Mouse (Mus musculus): Measurements from ENCODE around the gene Adgrv1.

The Adgrv1 gene

DNA sequence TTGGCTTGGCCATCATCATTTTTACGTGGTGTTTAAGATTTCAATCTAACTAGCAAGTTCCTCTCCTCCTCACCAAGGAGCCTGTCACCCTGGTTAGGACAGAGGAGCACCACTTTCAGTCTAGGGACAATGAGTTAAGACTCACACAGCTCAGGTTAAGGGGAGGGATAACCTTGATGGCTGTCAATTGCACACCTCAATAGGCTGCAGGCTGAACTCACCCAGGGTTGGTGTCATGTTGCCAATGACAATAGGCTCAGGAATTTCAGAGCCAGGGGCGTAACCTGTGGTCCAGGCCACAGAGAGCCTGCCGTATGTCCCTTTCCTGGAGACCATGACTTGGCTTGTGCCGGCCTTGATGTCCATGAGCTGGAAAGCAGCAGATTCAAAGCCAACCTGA, 209.0 kb downstream of the Adgrv1 start:
- DNase-seq (ENCODE audit: low spot score in 2 of 2) = no peak

- no peak for DNase-seq (ENCODE audit: low spot score in 2 of 2)
These were observed 225.0 kb downstream of the Adgrv1 start for GRCm38 (mm10) chr13:81407881-81408460.

DNA sequence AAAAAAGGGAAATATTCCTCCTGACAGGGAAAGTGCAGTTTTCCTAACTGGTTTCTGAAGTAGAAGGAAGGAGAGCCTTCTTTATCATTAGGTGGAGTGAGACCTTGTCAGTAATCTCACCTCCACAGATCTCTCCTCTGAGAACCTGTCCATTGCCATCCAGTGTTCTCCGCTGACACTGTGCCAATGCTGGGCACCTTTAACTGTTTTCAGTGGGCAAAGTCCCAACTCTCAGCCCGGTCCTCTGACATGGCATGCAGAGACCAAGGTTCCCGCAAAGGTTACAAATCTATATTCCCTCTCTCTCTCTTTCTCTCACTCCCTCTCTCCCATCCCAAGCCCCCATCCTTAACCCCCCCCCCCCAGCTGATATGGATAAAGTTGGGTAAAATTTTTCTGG, 230.1 kb downstream of the Adgrv1 start:
- no peak for DNase-seq (ENCODE audit: low spot score in 2 of 2)

GRCm38 (mm10) chr13:81402191-81402590, 230.8 kb downstream of the Adgrv1 start:
- DNase-seq (ENCODE audit: low spot score in 2 of 2) = no peak

GRCm38 (mm10) chr13:81401742-81402141, 231.2 kb downstream of the Adgrv1 start:
- no peak for DNase-seq (ENCODE audit: low spot score in 2 of 2)

GRCm38 (mm10) chr13:81385597-81386362, 247.2 kb downstream of the Adgrv1 start:
- no peak for DNase-seq (ENCODE audit: low spot score in 2 of 2)

DNA sequence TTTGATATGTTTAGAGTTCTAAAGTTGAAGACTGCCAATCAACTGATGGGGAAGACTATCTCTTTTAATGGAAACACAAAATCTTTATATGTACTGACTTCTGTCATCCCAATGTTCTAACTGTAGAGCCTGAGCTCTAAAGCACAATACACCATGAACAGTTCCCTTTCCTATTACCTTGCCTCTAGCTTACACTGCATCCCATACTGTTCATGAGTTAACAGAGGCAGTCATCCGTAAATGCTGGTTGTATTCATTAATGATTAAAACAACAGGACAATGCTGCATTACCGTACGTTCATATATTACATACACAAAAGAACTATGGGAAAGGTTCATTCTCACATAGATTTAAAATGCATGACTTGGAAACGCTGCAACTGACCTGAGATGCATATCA, 251.1 kb downstream of the Adgrv1 start:
- DNase-seq (ENCODE audit: low spot score in 2 of 2) = no peak

DNA sequence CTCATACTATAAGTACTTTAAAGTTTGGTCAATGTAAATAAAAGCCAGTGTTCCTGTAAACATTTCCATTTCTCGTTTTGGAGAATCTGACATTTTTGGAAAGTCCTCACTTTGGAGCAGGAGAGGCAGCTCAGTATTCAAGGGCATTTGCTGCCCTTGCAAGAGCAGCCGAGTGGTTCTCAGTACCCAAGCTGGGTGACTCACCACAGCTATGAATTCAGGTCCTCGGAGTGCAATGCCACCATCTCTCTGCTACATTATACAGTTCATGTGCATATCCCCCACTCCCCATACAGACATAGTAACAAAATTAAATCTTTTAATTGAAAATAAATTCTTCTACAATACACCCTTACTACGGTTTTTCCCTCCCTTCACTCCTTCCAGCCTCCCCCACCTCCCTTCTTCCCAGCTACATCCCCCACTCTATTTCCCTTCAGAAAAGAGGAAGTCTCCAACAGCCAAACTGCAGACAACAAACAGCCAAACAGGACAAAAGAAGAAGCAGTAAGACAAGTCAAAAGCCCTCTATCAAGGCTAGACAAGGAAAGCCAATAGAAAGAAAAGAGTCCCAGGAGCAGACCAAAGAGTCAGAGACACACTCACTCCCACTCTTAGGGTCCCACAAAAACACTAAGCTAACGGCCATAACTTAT, 262.0 kb downstream of the Adgrv1 start:
- no peak for DNase-seq (ENCODE audit: low spot score in 2 of 2)

DNA sequence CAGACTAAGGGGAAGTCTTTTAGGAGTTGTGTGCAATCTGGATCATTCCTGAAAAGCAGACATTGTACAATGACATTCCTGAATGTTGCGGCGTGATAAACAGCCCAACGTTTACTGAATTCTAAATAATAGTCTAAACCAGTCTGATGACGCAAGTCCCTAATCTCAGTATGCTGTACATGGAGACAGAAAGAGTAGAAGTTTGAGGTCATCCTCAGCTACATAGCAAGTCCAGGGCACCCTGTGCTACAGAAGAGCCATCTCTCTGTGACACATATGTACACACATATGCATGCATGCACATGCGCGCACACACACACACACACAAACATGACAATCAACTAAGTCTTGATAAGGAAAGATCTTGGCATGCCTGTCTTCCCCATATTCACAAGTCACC, 262.8 kb downstream of the Adgrv1 start:
- DNase-seq (ENCODE audit: low spot score in 2 of 2) = no peak

GRCm38 (mm10) chr13:81369564-81369963, 263.4 kb downstream of the Adgrv1 start:
- DNase-seq (ENCODE audit: low spot score in 2 of 2) = no peak

- no peak for DNase-seq (ENCODE audit: low spot score in 2 of 2)
These were observed 264.0 kb downstream of the Adgrv1 start for GRCm38 (mm10) chr13:81368987-81369386.

- DNase-seq (ENCODE audit: low spot score in 2 of 2) = no peak
These were observed 265.1 kb downstream of the Adgrv1 start for GRCm38 (mm10) chr13:81367681-81368376.

DNA sequence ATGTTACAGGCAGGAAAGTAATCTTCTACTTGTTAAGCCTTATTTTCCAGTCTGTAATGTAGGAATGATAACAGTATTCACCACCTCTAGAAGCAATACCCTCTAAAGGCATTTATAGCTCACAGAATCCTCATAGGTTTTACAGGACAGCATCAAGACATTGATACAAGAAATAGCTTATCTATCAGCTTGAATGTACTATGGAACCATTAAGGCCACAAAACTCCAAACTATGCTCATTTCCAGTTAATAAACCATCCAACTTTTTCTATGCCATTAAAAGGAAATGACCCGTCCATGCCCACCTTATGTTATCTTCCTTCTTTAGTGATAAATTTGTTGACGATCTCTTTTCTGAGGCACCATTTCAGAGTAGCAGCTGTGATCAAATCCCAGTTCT, 272.6 kb downstream of the Adgrv1 start:
- no peak for DNase-seq (ENCODE audit: low spot score in 2 of 2)

- no peak for DNase-seq (ENCODE audit: low spot score in 2 of 2)
These were observed 274.2 kb downstream of the Adgrv1 start for GRCm38 (mm10) chr13:81358766-81359165.

GRCm38 (mm10) chr13:81358365-81358764, 274.6 kb downstream of the Adgrv1 start:
- DNase-seq (ENCODE audit: low spot score in 2 of 2) = no peak

- no peak for DNase-seq (ENCODE audit: low spot score in 2 of 2)
These were observed 275.7 kb downstream of the Adgrv1 start for GRCm38 (mm10) chr13:81357215-81357614.

- DNase-seq (ENCODE audit: low spot score in 2 of 2) = no peak
These were observed 278.4 kb downstream of the Adgrv1 start for GRCm38 (mm10) chr13:81354587-81354986.

- DNase-seq (ENCODE audit: low spot score in 2 of 2) = no peak
These were observed 280.7 kb downstream of the Adgrv1 start for GRCm38 (mm10) chr13:81352296-81352695.

DNA sequence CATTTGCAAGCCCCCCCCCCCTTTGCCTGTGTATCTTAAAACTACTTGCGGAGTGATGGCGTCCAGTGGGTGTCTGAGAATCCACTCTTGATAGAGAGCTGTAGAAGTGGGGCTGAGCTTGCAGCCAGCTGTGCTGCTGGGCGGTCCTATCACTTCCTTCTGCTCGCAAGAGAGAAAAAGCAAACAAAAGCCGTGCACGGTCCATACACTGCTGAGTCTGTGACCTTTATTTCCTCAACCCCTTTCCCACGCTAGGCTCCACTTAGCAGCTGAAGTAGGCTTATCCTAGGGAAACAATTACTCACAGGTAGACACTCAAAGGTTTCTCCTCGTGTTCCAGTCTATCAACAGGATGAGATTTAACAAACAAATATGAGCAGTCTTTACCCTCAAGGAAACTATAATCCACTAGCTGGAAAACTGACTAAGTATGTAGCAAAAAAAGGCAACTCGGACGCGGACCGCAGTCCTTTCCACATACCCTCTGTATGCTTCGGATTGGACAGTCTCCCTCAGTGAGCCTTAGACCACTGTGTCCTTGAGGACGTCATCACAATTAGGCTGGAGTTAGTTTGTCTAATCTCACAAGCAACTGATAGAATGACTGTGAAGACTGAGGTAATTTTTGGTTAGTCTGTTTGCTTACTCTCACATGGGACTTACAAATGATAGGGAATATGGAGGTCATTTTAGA, 281.3 kb downstream of the Adgrv1 start:
- peak in 1 of 2 experiments; percentile 18 for DNase-seq (ENCODE audit: low spot score in 2 of 2)

DNA sequence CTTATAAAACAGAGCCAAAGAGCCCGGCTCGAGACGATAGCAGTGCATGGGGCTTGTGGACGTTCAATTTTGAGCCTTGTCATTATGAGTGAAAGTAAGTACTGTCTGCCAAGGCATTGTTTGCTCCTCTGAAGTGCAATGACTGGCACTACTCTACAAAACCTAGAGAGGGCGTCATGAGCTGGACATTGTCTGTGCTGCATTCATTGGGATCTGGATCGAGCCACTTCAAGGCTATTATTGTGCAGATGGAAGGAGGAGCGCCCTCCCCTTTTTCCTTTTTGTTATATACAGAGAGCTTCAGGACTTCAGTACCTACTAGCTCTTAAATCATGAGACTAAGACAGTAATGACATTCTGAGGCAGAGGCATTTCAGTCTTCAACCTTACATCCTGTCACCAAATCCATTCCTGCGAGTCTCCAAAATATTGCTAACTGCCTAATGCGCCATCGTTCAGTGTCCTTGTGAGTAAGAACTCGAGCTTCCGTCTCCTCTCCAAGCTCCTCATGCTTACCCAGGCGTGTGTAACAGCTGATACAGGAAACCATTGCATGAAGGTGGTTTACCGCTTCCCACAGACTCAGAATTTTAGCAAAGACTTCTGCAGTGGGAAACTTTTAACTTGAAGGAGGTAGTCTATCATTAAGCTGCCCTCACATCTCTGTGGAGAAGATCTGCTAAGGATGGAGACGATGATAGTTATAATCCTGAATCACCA, 285.5 kb downstream of the Adgrv1 start:
- DNase-seq (ENCODE audit: low spot score in 2 of 2) = no peak

DNA sequence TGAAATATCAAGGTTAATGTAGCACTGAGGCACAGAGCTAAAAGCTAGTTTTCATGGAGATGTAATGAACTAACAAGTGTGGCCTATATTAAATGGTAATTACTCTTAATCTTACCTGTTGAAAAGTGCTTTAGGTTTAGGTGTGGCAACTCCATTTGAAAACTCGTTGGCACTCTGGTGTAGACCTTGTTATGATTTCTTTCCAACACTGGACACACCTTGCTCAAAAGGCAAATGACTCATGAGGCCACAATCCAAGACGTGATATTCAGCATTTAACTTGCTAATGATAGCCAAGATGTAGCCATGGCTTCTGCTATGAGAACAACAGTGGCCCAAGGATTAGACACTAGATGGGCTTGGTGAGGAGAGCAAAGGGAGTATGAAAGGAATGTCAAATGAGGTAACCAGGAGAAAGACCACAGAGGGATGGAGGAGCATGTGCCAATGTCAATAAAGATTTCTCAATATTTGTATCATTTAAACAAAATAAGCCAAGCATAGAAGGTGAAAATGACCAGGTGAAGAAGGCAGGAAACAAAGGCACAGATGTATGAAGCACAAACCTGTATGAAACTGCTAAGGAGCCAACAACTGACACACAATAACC, 289.9 kb downstream of the Adgrv1 start:
- no peak for DNase-seq (ENCODE audit: low spot score in 2 of 2)

Measured in spleen, postnatal 4 days (tissue).